Comparison of ENCODE assay signal across 16 mouse cellular contexts in genomic region chr5:111663831-111664230, GRCm38 (mm10).
"Had no signal": no experiment of that assay in that cellular context is flagged by ENCODE, and none has a peak within 500 bp of the region (broad histone marks: within the 10 kb centered on the region; RNA-seq: fewer than 3 reads in every experiment).

No protein-coding gene starts in this region.

- H3K27me3 ChIP-seq: limb, embryonic 15.5 days; liver, embryonic 12.5 days; midbrain, embryonic 15.5 days; stomach, embryonic 15.5 days had no signal

- H3K4me3 ChIP-seq: limb, embryonic 15.5 days; liver, embryonic 12.5 days; midbrain, embryonic 15.5 days; neural tube, embryonic 13.5 days; stomach, embryonic 15.5 days had no signal

- H3K36me3 ChIP-seq: limb, embryonic 15.5 days; liver, embryonic 12.5 days; midbrain, embryonic 15.5 days; neural tube, embryonic 13.5 days; stomach, embryonic 15.5 days had no signal

- DNase-seq: kidney, adult 9 months; kidney, postnatal 36 days; lung, embryonic 14.5 days; lung, postnatal 10 days; lung, postnatal 4 days; retina, postnatal 1 day; right cerebral cortex, postnatal 14 days; thymus, adult 2 months; thymus, postnatal 25 days had no signal

- H3K9me3 ChIP-seq: limb, embryonic 15.5 days; liver, embryonic 12.5 days; midbrain, embryonic 15.5 days; stomach, embryonic 15.5 days had no signal

- ATAC-seq: intestine, postnatal 0 days; liver, embryonic 12.5 days; midbrain, embryonic 15.5 days had no signal

- H3K4me2 ChIP-seq: limb, embryonic 15.5 days; liver, embryonic 12.5 days; lung, embryonic 14.5 days; midbrain, embryonic 15.5 days; neural tube, embryonic 13.5 days; stomach, embryonic 15.5 days had no signal

- H3K9ac ChIP-seq: limb, embryonic 15.5 days; liver, embryonic 12.5 days; lung, embryonic 14.5 days; midbrain, embryonic 15.5 days; neural tube, embryonic 13.5 days; stomach, embryonic 15.5 days had no signal

- H3K4me1 ChIP-seq: liver, embryonic 12.5 days had no signal

- H3K27ac ChIP-seq: kidney, postnatal 0 days; limb, embryonic 15.5 days; liver, embryonic 12.5 days; midbrain, embryonic 15.5 days; neural tube, embryonic 13.5 days; stomach, embryonic 15.5 days had no signal
